Mouse (Mus musculus) erythroid progenitor cell, adult 5-6 weeks (primary cell): Measurements from ENCODE around the gene Xlr3c. TPM values are rescaled to one million over a fixed set of nuclear protein-coding genes. Genes with fewer than 3 reads are reported as not detected.
"Not testable (repeated sequence)": the region's sequence is repeated elsewhere in the genome, so short reads cannot be mapped to it uniquely, and the experiment has no call there.

Source experiments
- ATAC-seq: replicated peaks from 2 replicates; pipeline ENCODE4 v1.8.0; 2016; ENCODE audit warnings: moderate number of reproducible peaks, mild to moderate bottlenecking, moderate TSS enrichment, inconsistent platforms; ENCODE audit not compliant: poor library complexity, low FRiP score, severe bottlenecking
- total RNA-seq, 2 experiments: library from RNA; stranded (forward) in 1 of 2; stranded (reverse) in 1 of 2; fragments of 150-400 nt in 1 of 2; fragments of 186-747, 209-891 nt in 1 of 2; gene quantifications; 2 replicates each; pipeline versions ENCODE4 v1.2.3 to v1.2.4; 2015 to 2017; ENCODE audit warnings: low replicate concordance in 2 of 2

Xlr3c gene
- not detected in 2 replicates for total RNA-seq (2015; ENCODE audit: low replicate concordance)
- total RNA-seq (2017; ENCODE audit: low replicate concordance), result not detected in 2 replicates

GRCm38 (mm10) chrX:73265270-73265669 lies at the start of gene Xlr3c:
Gene Xlr3c, minus strand, starts transcription at chrX:73265390.
- ATAC-seq, result not testable (repeated sequence)

DNA sequence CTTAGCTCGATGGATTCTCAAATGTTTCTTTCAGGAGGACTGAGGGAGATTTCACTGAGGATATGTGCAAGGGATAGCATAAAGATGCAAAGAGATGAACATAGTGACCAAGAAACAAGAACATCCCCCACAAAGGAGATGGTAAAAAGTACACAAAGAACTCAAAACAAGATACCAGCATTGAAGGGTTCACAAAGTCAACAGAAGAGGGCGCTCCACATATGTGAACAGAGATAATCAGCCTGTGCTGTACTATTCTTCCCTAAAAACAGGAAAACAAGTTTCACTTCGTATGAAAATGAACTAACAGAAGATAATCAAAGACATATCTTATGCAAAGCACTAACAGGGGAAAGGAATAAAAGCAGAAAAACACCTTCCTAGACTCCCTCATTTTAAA lies 47.3 kb upstream of the Xlr3c start:
- ATAC-seq, result no peak

DNA sequence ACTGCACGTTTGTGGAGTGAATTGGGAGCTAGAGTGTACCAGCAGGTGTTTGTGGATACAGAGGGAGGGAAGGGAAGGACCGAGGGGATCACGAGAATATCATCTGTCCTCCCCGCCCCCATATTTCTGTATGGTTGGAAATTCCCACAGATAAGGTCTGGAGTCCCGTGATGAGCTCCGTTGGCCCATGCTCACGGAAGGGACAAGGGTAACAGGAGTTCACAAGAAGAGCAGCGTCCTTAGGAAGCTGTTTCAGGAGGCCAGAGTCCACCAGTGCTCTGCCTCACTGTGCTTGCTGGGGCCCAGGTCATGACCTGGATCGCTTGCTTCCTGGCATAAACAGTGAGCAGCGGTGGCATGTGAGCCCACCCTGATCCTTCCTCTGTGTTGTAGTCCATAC lies 30.6 kb upstream of the Xlr3c start:
- not testable (repeated sequence) for ATAC-seq

GRCm38 (mm10) chrX:73292876-73293275 lies 27.7 kb upstream of the Xlr3c start, which contains the start of the genes Xlr5a and Xlr5c:
Gene Xlr5a, minus strand, starts transcription at chrX:73292976.
Gene Xlr5c, minus strand, starts transcription at chrX:73292976.
- ATAC-seq, result not testable (repeated sequence)

DNA sequence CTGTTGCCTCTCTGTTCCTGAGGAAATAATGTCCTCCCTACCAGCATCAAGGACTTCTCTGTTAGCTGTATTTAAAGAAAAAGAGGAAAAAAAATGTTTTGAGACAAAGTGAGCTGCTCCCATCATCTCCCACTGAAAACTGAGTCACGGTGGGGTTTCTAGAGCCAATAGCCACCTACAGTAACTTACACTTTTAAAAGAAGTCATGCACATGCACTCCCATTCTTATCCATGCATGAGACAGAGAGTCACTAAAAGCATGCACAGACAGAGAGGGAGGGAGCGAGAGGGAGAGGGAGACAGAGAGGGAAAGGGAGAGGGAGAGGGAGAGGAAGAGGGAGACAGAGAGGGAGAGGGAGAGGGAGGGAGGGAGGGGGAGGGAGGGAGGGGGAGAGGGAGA lies 2.8 kb downstream of the Xlr3c start:
- not testable (repeated sequence) for ATAC-seq

DNA sequence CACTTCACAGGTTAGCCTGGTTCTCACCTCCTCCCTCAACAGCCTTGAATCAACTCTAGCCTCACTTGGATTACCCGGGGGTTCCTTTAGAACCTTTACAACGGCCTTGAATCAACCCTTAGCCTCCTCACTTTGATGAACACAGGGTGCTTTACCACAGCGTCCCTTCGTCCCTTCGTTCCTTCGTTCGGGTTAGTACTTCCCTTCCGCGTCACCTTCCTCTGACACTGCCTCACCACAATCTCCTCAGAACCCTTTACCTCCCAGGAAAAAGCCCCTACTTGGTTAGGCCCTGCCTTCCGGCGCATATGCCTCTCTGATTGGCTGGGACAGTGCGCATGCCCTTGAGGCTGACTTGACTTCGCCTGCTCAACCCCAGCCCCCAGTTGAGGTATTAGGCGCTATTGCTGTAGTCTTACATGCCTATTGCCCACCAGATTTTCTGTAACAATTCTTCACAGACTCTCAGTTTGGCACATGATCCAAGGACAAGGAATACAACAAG lies 22.3 kb downstream of the Xlr3c start, which contains the start of gene Xlr4c:
Gene Xlr4c (minus strand): TSS at position 310 of the 505 bp plus-strand sequence.
- ATAC-seq, result not testable (repeated sequence)

- ATAC-seq, result no peak
Observed at GRCm38 (mm10) chrX:73229288-73229687, 35.9 kb downstream of the Xlr3c start.

- 0 out of 2 replicates have a peak, but pooled peaks have one; percentile 30 for ATAC-seq
Observed at GRCm38 (mm10) chrX:73228606-73229214, 36.5 kb downstream of the Xlr3c start.

DNA sequence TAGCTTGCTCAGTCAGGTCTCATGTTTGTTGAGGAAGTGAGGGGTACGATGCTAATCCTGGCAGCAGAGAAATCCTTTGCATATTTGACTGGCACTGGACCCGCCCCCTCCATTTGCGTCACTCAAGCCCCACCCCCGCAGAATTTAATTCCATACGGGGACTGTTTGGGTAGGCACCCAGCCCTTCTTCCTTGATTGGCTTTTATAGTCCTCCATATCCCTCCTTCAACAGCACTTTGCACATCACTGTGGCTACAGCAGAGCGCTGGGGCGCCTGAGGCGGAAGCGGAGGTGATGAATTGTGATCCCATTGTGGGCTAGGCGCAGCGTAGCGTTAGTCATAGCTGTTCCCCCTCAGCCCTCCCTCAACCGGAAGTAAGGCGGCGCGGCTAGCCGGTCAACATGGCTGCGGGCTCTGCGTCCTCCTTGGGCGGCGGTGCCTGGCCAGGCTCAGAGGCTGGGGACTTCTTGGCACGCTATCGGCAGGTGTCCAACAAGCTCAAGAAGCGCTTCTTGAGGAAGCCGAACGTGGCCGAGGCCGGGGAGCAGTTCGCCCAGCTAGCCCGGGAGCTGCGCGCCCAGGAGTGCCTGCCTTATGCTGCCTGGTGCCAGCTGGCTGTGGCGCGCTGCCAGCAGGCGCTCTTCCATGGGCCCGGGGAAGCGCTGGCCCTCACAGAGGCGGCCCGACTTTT lies 37.1 kb downstream of the Xlr3c start, which contains the start of gene F8a:
Gene F8a (plus strand): TSS at position 378 of the 692 bp plus-strand sequence.
- ATAC-seq, result peak; percentile 98

DNA sequence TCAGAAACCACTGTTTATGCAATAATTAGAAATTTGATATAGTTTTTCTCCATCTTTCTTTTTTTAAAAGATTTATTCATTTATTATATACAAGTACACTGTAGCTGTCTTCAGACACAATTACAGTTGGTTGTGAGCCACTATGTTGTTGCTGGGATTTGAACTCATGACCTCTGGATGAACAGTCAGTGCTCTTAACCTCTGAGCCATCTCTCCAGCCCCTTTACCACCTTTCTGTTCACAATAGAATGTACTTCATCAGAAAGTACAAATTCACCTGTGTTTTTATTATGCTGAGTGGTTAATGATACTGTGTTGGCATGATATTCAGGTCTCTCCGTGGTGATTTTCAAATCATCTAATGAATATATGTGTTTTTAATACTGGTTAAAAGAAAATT lies 39.8 kb downstream of the Xlr3c start:
- no peak for ATAC-seq

DNA sequence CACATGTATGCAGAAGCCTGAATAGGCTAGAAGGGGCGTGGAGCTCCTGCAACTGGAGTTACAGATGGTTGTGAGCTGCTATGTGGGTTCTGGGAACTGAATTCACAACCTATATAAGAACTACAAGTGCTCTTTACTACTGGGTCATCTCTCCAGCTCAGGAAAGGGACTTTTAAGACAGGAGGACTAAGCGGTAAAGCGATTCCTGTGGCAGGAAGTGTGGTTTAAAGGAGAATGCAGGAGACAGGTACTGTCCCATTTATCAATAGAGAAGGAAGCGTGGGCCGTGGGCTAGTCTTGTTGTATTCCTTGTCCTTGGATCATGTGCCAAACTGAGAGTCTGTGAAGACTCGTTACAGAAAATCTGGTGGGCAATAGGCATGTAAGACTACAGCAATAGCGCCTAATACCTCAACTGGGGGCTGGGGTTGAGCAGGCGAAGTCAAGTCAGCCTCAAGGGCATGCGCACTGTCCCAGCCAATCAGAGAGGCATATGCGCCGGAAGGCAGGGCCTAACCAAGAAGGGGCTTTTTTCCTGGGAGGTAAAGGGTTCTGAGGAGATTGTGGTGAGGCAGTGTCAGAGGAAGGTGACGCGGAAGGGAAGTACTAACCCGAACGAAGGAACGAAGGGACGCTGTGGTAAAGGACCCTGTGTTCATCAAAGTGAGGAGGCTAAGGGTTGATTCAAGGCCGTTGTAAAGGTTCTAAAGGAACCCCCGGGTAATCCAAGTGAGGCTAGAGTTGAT lies 51.2 kb downstream of the Xlr3c start, which contains the start of gene Xlr4b:
Gene Xlr4b (plus strand): TSS at position 515 of the 746 bp plus-strand sequence.
- not testable (repeated sequence) for ATAC-seq

Other genes starting within 250 kb of the Xlr3c start
- not detected in 2 replicates for gene Pnma5, start 228.3 kb downstream of the Xlr3c start, total RNA-seq (2015; ENCODE audit: low replicate concordance)
- gene Pnma5, start 228.3 kb downstream of the Xlr3c start, total RNA-seq (2017; ENCODE audit: low replicate concordance), result not detected in 2 replicates
- not detected in 2 replicates for gene Pnma3, start 200.6 kb downstream of the Xlr3c start, total RNA-seq (2015; ENCODE audit: low replicate concordance)
- not detected in 2 replicates for gene Pnma3, start 200.6 kb downstream of the Xlr3c start, total RNA-seq (2017; ENCODE audit: low replicate concordance)
- 2.9 and 12.2 TPM in 2 replicates for gene Xlr4a, start 182.9 kb downstream of the Xlr3c start, total RNA-seq (2015; ENCODE audit: low replicate concordance)
- gene Xlr4a, start 182.9 kb downstream of the Xlr3c start, total RNA-seq (2017; ENCODE audit: low replicate concordance), result 2.3 TPM in 1 of 2 replicates, not detected in the other
- not detected in 2 replicates for gene Xlr3a, start 168.3 kb downstream of the Xlr3c start, total RNA-seq (2015; ENCODE audit: low replicate concordance)
- not detected in 2 replicates for gene Xlr3a, start 168.3 kb downstream of the Xlr3c start, total RNA-seq (2017; ENCODE audit: low replicate concordance)
- not detected in 2 replicates for gene Gm14685, start 148.3 kb downstream of the Xlr3c start, total RNA-seq (2015; ENCODE audit: low replicate concordance)
- gene Gm14685, start 148.3 kb downstream of the Xlr3c start, total RNA-seq (2017; ENCODE audit: low replicate concordance), result not detected in 2 replicates
- gene Xlr5b, start 116.6 kb downstream of the Xlr3c start, total RNA-seq (2015; ENCODE audit: low replicate concordance), result not detected in 2 replicates
- not detected in 2 replicates for gene Xlr5b, start 116.6 kb downstream of the Xlr3c start, total RNA-seq (2017; ENCODE audit: low replicate concordance)
- not detected in 2 replicates for gene DXBay18, start 115.9 kb downstream of the Xlr3c start, total RNA-seq (2015; ENCODE audit: low replicate concordance)
- not detected in 2 replicates for gene DXBay18, start 115.9 kb downstream of the Xlr3c start, total RNA-seq (2017; ENCODE audit: low replicate concordance)
- not detected in 2 replicates for gene Spin2d, start 88.4 kb downstream of the Xlr3c start, total RNA-seq (2015; ENCODE audit: low replicate concordance)
- not detected in 2 replicates for gene Spin2d, start 88.4 kb downstream of the Xlr3c start, total RNA-seq (2017; ENCODE audit: low replicate concordance)
- not detected in 2 replicates for gene Xlr3b, start 73.2 kb downstream of the Xlr3c start, total RNA-seq (2015; ENCODE audit: low replicate concordance)
- gene Xlr3b, start 73.2 kb downstream of the Xlr3c start, total RNA-seq (2017; ENCODE audit: low replicate concordance), result 1.4 TPM in 1 of 2 replicates, not detected in the other
- gene Xlr4b, start 51.1 kb downstream of the Xlr3c start, total RNA-seq (2015; ENCODE audit: low replicate concordance), result 2.9 and 10.8 TPM in 2 replicates
- 5.5 TPM in 1 of 2 replicates, not detected in the other for gene Xlr4b, start 51.1 kb downstream of the Xlr3c start, total RNA-seq (2017; ENCODE audit: low replicate concordance)
- 1.7 and 1.8 TPM in 2 replicates for gene F8a, start 37.1 kb downstream of the Xlr3c start, total RNA-seq (2015; ENCODE audit: low replicate concordance)
- gene F8a, start 37.1 kb downstream of the Xlr3c start, total RNA-seq (2017; ENCODE audit: low replicate concordance), result 1.3 TPM in 2 replicates
- gene Xlr4c, start 22.3 kb downstream of the Xlr3c start, total RNA-seq (2015; ENCODE audit: low replicate concordance), result 7.1 TPM in 1 of 2 replicates, not detected in the other
- 14.4 TPM in 1 of 2 replicates, not detected in the other for gene Xlr4c, start 22.3 kb downstream of the Xlr3c start, total RNA-seq (2017; ENCODE audit: low replicate concordance)
- not detected in 2 replicates for gene Xlr5a, start 27.6 kb upstream of the Xlr3c start, total RNA-seq (2015; ENCODE audit: low replicate concordance)
- not detected in 2 replicates for gene Xlr5a, start 27.6 kb upstream of the Xlr3c start, total RNA-seq (2017; ENCODE audit: low replicate concordance)
- gene Xlr5c, start 27.6 kb upstream of the Xlr3c start, total RNA-seq (2015; ENCODE audit: low replicate concordance), result not detected in 2 replicates
- not detected in 2 replicates for gene Xlr5c, start 27.6 kb upstream of the Xlr3c start, total RNA-seq (2017; ENCODE audit: low replicate concordance)
- gene Gm45015, start 71.5 kb upstream of the Xlr3c start, total RNA-seq (2015; ENCODE audit: low replicate concordance), result not detected in 2 replicates
- gene Gm45015, start 71.5 kb upstream of the Xlr3c start, total RNA-seq (2017; ENCODE audit: low replicate concordance), result not detected in 2 replicates
- gene Zfp275, start 77.2 kb upstream of the Xlr3c start, total RNA-seq (2015; ENCODE audit: low replicate concordance), result 0.42 and 2.9 TPM in 2 replicates
- 0.51 and 0.61 TPM in 2 replicates for gene Zfp275, start 77.2 kb upstream of the Xlr3c start, total RNA-seq (2017; ENCODE audit: low replicate concordance)
- not detected in 2 replicates for gene Gm18336, start 133.3 kb upstream of the Xlr3c start, total RNA-seq (2015; ENCODE audit: low replicate concordance)
- not detected in 2 replicates for gene Gm18336, start 133.3 kb upstream of the Xlr3c start, total RNA-seq (2017; ENCODE audit: low replicate concordance)
- not detected in 2 replicates for gene Zfp92, start 145.7 kb upstream of the Xlr3c start, total RNA-seq (2015; ENCODE audit: low replicate concordance)
- gene Zfp92, start 145.7 kb upstream of the Xlr3c start, total RNA-seq (2017; ENCODE audit: low replicate concordance), result not detected in 2 replicates
- not detected in 2 replicates for gene Trex2, start 170.0 kb upstream of the Xlr3c start, total RNA-seq (2015; ENCODE audit: low replicate concordance)
- not detected in 2 replicates for gene Trex2, start 170.0 kb upstream of the Xlr3c start, total RNA-seq (2017; ENCODE audit: low replicate concordance)
- 9.2 and 13.0 TPM in 2 replicates for gene Haus7, start 193.7 kb upstream of the Xlr3c start, total RNA-seq (2015; ENCODE audit: low replicate concordance)
- 8.0 and 14.1 TPM in 2 replicates for gene Haus7, start 193.7 kb upstream of the Xlr3c start, total RNA-seq (2017; ENCODE audit: low replicate concordance)
- 11.2 and 28.9 TPM in 2 replicates for gene Bgn, start 218.2 kb upstream of the Xlr3c start, total RNA-seq (2015; ENCODE audit: low replicate concordance)
- gene Bgn, start 218.2 kb upstream of the Xlr3c start, total RNA-seq (2017; ENCODE audit: low replicate concordance), result 1.0 and 1.8 TPM in 2 replicates
- not detected in 2 replicates for gene Atp2b3, start 237.7 kb upstream of the Xlr3c start, total RNA-seq (2015; ENCODE audit: low replicate concordance)
- gene Atp2b3, start 237.7 kb upstream of the Xlr3c start, total RNA-seq (2017; ENCODE audit: low replicate concordance), result not detected in 2 replicates